Mouse (Mus musculus): ENCODE results near the gene 6430548M08Rik.

Gene 6430548M08Rik

DNA sequence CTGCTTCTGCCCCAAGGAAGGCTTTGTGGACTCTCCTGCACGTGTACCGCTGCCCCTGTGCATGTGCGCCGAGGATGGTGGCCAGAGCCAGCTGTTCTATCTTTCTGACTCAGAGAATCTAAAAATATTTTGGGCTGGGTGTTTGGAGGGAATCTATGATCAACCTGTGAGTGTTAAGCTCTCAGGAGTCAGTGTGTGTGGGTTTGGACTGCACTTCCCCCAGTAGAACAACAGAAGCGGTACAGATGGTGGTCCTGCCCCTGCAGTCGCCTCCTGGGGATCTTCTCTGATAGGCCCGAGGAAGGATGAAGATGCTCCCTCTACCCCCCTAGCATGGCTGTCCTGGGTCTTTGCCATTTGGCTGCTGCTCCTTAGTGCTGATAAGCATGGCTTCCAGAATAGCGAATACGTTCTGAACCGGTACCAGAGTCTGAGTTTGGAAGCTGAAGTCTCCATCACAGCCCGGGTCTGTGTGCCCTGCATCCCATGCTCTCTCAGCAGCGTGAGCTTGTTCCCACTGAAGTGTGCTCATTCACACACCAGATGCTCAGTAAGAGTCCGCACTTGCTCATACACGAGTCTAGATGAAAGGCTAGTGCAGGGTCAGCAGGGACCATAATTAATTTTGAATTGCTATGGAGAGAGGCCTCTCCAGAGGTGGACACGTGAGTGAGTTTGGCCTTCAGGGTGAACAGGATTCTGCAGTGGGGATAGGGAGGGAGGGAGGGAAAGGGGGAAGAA lies 30.1 kb downstream of the 6430548M08Rik start:
- DNase-seq (ENCODE audit: low read depth, low spot score) = no peak

DNA sequence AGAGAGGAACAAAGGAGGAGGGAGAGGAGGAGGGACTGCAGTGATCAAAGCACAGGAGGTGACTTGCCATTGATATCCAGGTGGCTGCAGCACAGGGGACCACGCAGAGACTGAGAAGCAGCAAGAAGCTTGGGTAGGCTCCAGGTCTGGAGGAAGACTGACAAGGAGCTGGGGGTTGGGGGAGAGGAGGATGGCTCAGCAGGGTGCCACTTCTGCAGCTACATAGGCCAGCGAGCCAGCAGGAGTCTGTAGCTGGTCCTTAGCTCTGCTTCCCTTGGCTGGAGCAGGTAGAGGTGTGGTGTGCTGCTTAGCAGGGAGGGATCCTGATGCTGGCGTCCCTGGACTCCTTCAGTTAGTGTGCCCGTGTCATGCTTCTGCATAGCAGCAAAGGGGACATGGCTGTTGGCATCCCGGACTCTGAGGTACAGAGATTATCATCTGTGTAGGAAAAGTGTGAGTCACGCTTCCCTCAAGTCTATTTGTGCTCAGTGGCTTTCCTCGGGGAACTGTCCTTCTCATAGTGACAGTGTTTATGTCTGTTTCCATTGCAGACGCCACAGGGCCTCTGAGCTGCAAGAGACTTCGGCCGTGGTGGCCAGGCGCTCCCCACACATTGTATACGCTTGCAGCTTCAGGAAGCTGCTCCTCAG lies 30.8 kb downstream of the 6430548M08Rik start:
- DNase-seq (ENCODE audit: low read depth, low spot score) = no peak

DNA sequence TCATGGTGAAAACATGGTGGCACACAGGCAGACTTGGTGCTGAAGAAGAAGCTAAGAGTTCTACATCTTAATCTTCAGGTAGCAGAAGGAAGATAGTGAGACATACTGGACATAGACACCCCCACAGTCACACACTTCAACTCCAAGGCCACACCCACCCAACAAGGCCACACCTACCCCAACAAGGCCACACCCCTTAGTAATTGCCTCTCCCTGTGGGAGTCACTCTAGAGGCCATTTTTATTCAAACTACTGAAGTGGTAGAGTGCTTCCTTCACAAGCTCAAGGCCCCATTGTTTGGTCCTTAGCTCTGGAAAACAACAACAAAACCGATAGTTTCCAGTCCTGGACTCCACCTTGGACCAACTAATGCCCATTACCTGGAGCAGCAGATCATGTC lies 32.1 kb downstream of the 6430548M08Rik start:
- DNase-seq (ENCODE audit: low read depth, low spot score) = no peak

DNA sequence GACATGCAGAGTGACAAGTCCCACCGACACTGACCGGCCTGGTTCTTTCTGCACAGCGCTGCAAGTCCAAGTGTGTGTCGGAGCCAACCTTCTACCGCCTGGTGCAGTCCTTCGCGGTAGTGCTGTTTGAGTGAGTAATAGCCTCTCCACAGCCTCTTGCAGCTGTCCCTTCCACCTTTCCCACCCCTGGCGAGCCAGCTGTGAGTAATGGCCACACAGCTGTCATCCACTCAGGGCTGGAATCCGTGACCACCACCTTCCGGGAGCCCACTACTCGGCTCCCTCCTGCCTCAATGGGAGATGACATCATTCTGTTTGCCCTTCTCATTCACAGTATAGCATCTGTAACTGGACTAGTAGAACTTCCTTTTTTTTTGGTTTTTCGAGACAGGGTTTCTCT lies 36.1 kb downstream of the 6430548M08Rik start:
- DNase-seq (ENCODE audit: low read depth, low spot score) = no peak

DNA sequence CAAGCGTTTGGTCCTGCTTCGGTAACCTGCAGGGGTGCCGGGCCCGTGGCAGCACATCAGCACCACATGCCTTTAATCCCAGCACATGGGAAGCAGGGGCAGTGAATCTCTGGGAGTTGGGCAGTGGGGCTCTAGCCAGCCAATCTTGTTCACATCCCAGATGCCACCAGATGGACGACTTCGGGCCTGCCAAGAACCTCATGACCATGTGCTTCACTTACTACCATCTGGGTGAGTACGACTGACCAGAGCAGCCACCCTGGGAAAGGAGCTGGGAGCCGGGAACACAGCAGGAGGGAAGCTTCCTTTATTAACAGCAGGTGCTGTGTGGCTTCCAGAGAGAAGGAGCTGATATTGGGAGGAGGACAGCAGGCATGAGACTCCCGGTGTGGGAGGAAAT lies 37.2 kb downstream of the 6430548M08Rik start:
- no peak for DNase-seq (ENCODE audit: low read depth, low spot score)

DNA sequence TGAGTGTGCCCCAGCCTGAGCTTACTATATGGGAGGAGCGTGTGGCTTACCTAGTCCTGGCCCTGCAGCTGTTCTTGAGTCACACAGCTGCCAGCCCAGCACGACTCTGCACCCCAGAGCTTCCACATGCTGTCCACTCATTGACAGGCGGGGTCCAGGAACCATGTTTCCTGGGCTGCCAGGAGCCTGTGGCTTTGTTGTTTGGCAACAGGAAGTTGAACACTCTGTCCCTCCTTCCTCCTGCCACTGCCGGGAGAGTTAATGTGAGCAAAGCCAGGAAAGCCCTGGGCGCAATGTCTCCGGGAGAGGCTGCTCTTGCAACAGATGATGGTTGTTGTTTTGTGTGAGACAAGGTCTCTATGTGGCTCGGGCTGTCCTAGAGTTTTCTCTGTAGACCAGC lies 38.7 kb downstream of the 6430548M08Rik start:
- DNase-seq (ENCODE audit: low read depth, low spot score) = no peak

DNA sequence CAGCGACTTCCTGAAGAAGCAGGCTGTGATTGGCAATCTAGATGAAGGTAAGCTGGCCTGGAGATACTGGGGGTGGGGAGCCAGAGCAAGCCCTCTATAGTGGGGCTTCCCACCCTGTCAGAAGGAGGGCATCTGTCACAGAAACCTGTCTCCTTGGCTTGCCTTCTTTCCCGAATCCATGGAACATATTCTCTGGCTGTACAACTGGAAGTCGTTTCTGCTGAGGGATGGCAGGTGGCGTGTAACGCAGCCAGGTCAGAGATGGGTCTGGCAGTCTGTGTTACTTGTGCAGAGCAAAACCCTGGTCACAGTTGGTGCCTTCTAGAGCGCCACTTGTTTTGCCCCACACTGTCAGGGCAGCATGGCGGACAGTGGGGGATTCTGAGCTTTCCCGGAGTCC lies 46.4 kb downstream of the 6430548M08Rik start:
- DNase-seq (ENCODE audit: low read depth, low spot score) = no peak

DNA sequence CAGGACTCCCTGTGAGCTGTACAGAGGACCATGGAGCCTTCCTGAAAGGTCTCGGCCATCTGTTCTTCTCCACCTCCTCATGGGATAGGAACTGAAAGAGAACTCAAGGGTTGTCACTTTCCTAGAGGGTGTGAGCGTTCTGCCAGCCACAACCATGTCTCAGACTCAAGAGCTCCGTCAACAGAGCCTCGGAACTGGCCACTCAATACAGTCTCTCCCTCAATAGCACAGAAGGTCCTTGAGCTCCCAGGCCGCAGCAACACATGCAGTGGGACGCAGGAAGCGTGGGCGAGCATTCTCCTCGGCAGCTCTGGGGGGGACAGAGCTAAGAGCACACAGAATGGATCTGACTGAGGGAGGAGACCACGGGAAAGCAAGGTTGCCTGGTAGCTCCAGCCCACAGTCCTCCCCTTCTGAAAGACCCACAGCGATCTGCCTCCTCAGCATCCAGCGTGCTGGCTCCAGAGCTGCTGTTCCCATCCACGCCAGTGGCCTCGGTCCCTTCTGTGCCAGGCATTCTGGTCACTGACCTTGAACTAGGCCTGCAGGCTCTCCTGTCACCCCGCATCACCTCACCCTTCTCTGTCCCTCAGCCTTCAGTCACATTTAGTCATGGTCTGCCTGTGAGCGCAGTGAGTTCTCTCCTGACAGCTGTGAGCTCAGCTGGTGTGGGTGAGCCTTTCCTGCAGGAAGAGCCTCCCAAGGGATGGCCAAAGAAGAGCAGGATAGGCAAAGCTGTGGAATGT lies 47.9 kb downstream of the 6430548M08Rik start:
- DNase-seq (ENCODE audit: low read depth, low spot score) = no peak

DNA sequence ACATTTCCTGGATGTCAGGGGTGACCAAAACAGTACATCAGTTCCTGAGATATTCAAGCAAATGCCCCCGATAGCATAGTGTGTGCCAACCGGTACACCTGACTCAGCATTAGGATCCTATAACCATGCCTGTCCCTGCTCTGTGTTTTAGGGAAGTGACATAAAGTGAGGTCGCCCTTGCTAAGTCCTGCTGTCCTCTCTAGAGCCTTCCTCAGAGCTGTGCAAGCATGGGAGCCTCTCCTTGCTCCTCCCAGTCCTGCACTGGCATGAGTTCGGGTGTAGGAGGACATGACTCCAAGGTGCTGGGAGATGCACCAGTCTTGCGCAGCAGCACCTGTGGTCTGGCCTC lies 48.4 kb downstream of the 6430548M08Rik start:
- no peak for DNase-seq (ENCODE audit: low read depth, low spot score)

DNA sequence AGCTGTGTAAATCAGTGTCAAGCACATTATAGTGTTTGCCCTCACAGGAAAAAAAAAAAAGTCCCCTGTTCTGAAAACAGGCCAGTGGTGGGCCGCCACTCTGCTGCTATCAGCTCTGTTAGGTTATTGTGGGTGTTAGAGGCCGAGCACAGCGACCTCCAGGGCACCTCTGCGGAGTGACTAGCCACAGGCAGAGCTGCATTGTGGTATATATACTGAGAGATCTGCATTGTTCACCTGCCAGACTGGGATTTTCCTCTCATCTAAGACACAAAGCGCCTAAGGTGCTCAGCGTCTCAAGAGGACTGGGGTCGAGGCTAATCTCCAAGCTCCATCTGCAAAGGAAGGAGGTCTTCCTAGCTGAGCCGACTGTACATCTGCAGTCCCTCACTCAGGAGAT lies 49.4 kb downstream of the 6430548M08Rik start:
- no peak for DNase-seq (ENCODE audit: low read depth, low spot score)

DNA sequence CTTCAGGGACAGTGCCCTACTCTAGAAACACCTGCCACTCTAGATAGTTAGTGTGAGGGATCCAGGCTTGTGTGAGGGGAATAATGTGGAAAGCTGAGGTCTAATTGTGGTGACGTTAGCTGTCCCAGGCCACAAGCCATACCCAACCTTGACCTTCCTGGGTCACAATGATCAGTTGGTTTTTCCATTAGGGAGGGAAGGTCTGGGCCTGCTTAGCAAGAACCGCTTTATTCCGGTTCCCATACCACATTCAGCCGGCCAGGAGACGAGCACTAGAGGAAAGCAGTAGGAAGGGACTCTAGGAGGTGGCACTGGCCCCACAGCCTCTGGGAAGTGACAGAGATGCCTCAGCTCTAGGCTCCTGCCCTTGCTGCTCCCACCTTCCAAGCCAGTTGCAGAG lies 50.1 kb downstream of the 6430548M08Rik start:
- DNase-seq (ENCODE audit: low read depth, low spot score) = no peak

DNA sequence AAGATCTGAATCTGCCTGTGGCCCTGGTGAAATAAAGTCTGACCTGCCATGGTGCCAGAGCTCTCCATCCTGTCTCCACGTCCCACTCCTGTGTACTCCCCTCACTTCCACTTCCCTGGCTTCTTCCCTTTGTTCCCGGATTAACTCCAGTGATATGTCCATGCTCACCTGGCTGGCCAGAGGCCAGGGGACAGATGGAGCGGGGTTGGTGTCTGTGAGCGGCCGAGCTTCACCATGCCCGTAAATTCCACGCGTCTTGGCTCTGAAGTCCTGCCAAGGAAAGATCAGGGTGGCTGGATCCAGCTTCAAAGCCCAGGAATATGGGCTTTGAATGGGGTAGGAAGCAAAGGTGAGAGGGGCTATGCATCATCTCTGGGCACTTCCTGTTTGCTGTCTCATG lies 53.2 kb downstream of the 6430548M08Rik start:
- no peak for DNase-seq (ENCODE audit: low read depth, low spot score)

DNA sequence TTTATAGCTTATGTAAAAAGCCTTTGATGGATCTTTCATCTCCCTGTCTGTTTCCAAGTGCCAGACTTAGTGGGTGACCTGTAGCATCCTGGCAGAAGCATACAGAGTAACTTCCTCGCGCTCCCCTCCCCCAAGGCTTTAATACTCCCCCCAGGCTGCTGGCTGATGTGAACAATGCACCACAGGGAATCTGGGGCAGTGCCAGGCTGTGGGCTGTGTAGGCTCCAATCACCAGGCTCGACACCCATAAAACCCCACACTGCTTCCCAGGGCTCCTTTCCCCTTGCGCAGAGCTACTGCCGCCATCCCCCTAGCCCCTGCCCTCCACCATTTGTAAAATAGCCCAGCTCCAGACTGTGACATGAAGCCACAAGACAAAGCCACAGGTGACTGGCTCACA lies 53.9 kb downstream of the 6430548M08Rik start:
- DNase-seq (ENCODE audit: low read depth, low spot score) = no peak

DNA sequence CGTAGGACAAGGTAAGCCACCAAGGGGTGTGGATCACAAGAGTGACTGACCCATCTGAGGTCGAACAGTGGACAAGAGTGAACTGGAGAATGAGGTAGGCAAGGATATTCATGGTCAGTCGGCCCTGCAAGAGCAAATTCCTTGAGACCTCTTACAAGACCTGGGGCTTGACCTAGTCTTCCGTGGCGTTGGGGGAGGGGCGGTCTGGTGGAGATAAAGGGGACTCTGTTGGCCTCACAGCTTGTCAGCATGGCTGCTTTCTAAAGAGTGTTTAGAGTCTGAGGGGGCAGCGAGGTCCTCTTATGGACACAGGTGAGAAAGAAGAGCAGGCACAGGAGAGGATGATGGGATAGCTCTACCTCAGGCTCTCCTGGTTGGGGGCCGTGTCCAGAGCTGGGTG lies 55.2 kb downstream of the 6430548M08Rik start:
- DNase-seq (ENCODE audit: low read depth, low spot score) = no peak

DNA sequence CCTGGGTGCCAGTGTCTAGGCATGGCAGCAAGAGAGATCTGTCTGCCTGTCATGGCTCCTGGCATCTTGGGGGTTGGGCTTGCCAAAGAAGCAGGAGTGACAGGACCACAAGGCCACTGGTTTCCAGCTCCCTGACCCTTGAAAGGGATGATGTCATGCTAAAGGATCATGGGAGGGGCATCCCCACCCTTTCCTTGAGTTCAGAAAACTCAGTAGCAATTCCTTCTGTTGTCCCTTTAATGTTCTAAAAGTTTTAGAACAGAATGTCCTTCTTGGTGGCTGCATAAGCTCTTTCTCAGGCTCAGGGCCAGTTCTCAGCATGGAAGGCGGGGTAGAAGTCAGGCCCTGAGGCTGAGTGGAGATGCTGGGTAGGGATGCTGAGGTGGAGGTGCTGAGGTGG lies 59.2 kb downstream of the 6430548M08Rik start:
- DNase-seq (ENCODE audit: low read depth, low spot score) = no peak

DNA sequence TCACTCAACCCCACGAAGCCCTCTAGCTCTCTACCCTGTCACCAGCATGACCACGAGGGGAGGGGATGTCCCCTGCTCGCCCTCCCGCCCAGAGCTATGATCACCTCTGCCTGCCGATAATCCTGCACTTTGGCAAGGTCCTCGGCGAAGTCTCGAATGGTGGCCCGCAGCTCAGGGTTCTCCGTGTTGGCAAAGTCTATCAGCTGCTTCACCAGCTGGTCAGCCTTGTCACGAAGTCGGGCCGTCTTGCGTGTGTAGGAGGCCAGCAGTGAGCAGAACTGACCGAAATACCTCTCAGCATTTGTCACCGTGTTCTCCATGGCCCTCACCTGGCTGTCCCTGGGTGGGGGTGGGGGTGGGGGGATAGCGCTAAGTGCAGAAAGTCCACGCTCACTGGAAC lies 60.7 kb downstream of the 6430548M08Rik start:
- no peak for DNase-seq (ENCODE audit: low read depth, low spot score)

DNA sequence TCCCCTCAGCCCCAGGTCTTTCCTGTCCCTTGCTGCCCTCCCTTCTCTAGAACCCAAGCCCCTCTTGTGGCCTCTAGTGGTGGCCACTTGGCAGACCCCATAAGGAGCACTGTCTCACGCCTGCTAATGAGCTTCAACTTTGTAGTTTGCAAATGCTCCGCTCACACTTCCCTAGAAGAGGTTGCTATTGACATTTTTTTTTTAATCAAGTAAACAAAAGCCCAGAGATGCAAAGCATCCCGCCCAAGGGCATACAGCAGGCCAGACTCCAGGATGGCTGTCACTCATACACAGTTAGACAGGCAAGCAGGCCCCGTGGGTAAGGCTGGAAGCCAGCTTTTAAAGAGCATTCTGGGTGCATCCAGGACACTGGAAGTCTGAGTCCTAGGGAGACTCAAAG lies 62.7 kb downstream of the 6430548M08Rik start:
- no peak for DNase-seq (ENCODE audit: low read depth, low spot score)

DNA sequence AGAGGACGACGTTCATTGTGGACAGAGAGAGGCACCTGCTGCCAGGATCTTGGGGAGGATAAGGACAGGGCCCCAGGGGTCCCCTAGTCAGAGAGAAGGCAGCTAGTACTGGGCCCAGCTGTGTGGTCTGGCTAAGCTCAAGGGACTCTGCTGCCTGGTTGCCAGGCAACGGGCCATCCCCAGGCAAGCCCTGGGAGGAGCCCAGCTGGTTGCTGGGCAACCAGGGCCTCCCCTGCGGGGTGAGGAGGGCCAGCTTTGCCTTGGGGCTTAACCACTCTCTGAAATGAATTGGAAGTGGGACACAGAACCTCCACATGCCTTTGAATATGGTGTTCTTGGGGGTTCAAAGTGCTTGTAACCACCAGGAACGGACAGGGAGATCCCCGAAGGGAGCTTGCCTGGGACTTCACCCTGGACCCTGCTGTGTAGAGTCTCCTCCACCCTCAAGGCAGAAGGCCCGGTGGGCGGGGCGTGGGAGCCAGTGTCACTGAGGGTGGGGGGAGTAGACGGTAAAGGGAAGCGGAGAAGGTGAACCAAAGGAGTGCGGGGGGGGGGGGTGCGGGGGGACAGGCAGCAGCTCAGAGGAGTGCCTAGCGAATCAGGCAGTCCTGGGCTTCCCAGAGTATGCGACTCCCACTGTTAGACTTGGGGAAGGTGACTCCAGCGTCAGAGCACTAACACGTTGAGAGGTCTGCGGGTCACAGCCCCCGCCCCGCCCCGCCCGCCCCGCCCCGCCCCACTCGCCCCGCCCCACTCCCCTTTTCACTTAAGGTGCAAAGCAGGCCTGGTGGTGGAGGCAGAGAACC lies 63.6 kb downstream of the 6430548M08Rik start, which contains the start of gene Fam92b:
TSS of gene Fam92b (minus strand) at position 149 of the 806 bp plus-strand sequence.
- DNase-seq (ENCODE audit: low read depth, low spot score) = peak; percentile 72

DNA sequence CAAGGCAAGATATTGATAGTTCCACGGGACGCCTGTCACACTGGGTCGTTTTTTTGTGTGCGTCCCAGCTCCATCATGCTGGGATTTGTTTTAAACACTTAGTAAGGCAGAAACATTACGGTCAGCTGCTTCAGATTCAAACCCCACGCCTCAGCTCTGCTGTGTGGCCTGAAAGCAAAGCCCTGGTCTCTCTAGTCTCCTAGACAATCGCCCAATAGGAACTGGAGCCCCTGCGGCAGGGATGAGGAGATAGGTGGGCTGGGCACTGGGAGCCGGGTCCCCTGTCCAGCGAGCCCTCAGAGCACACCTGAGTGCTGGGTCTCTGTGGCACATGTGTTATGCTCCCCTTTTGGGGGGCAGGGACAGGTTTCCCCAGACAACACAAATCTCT lies 64.2 kb downstream of the 6430548M08Rik start:
- no peak for DNase-seq (ENCODE audit: low read depth, low spot score)

DNA sequence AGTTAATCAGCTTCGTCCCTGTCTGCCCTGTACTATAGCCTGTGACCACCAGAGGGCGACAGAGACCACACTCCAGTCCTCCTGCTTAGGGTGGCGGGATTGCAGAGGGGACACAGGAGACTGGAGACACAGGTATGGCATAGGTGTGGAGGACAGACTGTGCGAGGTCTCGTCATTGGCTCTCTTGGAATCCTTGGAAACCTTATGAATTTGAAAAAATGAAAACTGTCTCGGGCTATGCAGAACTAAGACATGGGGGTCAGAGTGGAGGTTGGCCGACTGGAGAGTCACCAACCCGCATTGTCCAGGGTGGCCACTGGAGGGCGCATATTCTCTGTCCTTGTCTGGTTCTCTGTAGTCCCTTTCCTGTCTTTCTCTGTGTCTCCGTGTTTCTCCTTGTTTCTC lies 65.1 kb downstream of the 6430548M08Rik start:
- peak; percentile 85 for DNase-seq (ENCODE audit: low read depth, low spot score)

DNA sequence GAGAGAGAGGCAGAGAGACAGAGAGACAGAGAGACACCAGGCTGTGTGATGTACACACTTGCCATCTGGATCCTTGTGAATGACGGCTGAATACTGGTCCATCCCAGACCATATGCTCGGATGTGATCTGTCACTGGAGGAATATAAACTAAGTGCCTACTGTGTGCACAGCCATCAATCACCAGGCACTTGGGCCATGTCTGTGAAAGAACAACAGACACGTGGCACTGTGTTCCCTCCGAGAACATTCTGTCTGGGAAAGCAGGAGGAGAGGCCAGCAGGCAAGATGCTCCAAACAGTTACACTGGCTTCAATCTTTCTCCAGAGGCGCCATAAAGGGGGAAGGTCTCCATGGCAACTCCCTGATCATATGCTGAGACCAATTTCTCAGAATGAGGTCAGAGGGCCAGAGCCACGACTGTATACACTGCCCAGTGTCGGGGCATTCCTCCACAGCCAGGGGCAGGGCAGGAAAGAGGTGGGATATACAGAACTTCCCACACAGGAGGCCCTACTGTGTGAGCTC lies 66.6 kb downstream of the 6430548M08Rik start:
- no peak for DNase-seq (ENCODE audit: low read depth, low spot score)

DNA sequence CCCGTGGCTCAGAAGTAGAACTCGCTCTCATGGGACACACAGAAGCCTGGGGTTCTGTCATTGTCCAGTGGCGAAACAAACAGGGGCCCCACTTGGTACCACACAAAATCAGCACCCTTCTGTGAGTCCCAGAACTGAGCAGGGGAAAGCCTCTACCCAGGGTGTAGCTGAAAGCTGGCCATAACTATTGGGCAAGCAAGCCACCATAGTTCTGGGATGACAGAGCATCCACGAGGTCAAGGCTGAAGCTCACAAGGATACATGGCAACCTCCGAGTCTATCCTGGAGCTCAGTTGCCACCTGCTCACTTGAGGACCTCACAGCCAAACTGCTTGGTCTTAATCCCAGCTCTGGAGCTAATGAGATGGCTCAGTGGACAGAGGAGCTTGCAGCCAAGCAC lies 67.3 kb downstream of the 6430548M08Rik start:
- DNase-seq (ENCODE audit: low read depth, low spot score) = no peak
